Mouse (Mus musculus): ENCODE data around the gene Bsdc1. TPM values are rescaled to one million over a fixed set of nuclear protein-coding genes. Genes with fewer than 3 reads are reported as not detected.

Gene Bsdc1
- polyA plus RNA-seq (2012) = 33.0 and 35.8 TPM in 2 replicates

GRCm38 (mm10) chr4:129461183-129461960 is at the start of gene Bsdc1:
TSS of gene Bsdc1 (plus strand) at chr4:129461581.
- TF ChIP-seq GATA1 (IDR thresholded peaks at IDR 0.05; ENCODE audit: low read length) = no peak

DNA sequence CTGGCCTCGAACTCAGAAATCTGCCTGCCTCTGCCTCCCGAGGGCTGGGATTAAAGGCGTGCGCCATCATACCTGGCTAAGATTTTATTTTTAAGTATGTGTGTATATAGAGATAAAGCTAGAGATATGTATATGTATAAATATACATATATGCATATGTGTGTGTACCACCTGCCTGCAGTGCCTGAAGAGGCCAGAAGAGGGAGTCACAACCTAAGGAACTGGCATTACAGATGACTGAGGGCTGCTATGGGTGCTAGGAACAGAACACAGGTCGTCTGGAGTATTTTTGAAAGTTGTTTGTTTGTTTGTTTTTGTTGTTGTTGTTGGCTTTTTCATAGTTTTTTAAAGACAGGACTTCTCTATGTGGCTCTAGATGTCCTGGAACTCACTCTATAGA is 45.5 kb upstream of the Bsdc1 start:
- no peak for TF ChIP-seq GATA1 (IDR thresholded peaks at IDR 0.05; ENCODE audit: low read length)

DNA sequence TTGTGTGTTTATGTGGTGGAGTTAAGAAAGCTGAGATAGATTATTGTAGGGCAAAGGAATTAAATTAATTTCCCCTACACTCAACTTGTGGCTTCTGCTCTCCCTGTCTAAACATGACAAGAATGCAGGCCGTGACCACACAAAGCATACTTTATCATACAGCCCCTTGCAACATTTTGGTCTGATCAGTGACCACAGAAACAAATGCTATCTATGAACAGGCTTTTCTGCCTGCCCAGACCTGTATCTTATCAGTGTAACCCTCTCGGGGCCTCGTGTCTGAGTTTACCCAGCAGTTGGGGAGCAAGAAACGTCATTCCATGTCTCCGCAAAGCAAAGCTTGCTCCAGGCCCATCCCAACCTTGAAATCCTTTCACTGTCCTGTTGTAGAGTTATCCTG is 44.9 kb upstream of the Bsdc1 start:
- peak; percentile 99 for TF ChIP-seq GATA1 (IDR thresholded peaks at IDR 0.05; ENCODE audit: low read length)

DNA sequence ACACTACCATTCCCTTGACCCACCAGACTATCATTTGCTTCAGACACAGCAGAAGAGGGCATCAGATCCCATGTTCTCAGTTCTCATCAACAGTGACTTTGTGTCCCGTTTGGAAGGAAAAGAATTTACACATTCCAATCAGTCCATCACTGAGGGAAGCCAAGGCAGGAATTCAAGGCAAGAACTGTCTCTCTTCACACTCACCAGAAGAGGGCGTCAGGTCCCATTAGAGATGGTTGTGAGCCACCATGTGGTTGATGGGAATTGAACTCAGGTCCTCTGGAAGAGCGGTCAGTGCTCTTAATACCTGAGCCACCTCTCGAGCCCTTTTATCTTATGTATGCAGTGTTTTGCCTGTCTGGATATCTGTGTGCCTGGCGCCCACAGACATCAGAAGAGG is 43.1 kb upstream of the Bsdc1 start:
- TF ChIP-seq GATA1 (IDR thresholded peaks at IDR 0.05; ENCODE audit: low read length) = no peak

- no peak for TF ChIP-seq GATA1 (IDR thresholded peaks at IDR 0.05; ENCODE audit: low read length)
Observed at GRCm38 (mm10) chr4:129440340-129441063, 20.9 kb upstream of the Bsdc1 start, which contains the start of gene Zbtb8b. TSS of gene Zbtb8b (minus strand) at chr4:129440853.

- no peak for TF ChIP-seq GATA1 (IDR thresholded peaks at IDR 0.05; ENCODE audit: low read length)
Observed at GRCm38 (mm10) chr4:129441145-129441544, 20.2 kb upstream of the Bsdc1 start.

DNA sequence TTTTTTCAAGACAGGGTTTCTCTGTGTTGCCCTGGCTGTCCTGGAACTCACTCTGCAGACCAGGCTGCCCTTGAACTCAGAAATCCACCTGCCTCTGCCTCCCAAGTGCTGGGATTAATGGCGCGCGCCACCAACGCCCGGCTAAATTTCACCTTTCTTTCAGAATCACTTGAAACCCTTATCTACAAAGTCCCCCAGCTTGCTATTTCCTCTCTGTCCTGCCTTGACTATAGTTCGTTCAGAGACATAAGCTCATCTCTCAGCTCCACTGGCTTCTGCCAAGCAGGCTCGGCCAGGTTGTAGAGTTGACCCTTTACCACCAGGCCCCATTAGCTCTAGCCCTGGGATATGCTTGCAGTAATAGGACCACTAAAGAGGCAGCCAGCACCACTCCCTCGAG is 14.0 kb upstream of the Bsdc1 start:
- TF ChIP-seq GATA1 (IDR thresholded peaks at IDR 0.05; ENCODE audit: low read length) = no peak

GRCm38 (mm10) chr4:129447778-129448563 is 13.4 kb upstream of the Bsdc1 start:
- TF ChIP-seq GATA1 (IDR thresholded peaks at IDR 0.05; ENCODE audit: low read length) = no peak

- TF ChIP-seq GATA1 (IDR thresholded peaks at IDR 0.05; ENCODE audit: low read length) = no peak
Observed at GRCm38 (mm10) chr4:129448713-129449112, 12.7 kb upstream of the Bsdc1 start.

GRCm38 (mm10) chr4:129450851-129451250 is 10.5 kb upstream of the Bsdc1 start:
- TF ChIP-seq GATA1 (IDR thresholded peaks at IDR 0.05; ENCODE audit: low read length) = no peak

- TF ChIP-seq GATA1 (IDR thresholded peaks at IDR 0.05; ENCODE audit: low read length) = no peak
Observed at GRCm38 (mm10) chr4:129451471-129452169, 9.8 kb upstream of the Bsdc1 start.

- TF ChIP-seq GATA1 (IDR thresholded peaks at IDR 0.05; ENCODE audit: low read length) = no peak
Observed at GRCm38 (mm10) chr4:129455265-129455664, 6.1 kb upstream of the Bsdc1 start.

- TF ChIP-seq GATA1 (IDR thresholded peaks at IDR 0.05; ENCODE audit: low read length) = no peak
Observed at GRCm38 (mm10) chr4:129456126-129456525, 5.3 kb upstream of the Bsdc1 start.

DNA sequence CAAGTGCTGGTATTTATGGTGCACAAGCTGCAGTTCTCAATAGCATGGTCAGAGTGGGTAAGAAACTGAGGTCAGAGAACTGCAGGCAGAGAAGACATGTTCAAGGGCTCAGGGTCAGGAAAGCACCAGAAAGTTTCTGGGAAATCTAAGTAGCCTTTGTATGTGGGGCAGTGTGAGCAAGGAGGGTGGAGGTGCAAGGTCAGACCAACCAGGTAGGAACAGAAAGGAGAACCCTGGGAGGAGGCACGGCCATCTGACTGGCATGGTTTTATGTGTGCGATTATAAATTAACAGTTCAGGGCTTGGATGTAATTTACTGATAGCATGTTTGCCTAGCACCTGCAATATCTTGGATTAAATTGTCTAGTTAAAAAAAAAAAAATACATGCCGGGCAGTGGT is 1.7 kb upstream of the Bsdc1 start:
- TF ChIP-seq GATA1 (IDR thresholded peaks at IDR 0.05; ENCODE audit: low read length) = no peak

DNA sequence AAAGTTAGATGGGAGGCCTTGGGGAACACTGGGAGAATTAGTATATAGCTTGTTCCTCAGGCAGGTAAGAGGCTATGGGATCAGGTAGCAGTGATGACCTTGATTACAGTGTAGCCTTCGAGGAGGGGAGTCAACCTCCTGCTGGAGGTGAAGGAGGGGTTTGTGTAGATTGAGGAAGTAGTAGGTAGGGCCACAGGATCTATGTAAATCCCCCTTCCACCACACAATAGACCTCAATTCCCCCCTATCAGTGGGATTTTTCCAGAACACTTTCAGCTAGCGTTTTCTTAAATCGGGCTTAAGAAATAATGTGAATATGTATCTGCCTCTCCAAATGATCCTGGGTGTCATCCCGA is 576 bp upstream of the Bsdc1 start:
- no peak for TF ChIP-seq GATA1 (IDR thresholded peaks at IDR 0.05; ENCODE audit: low read length)
